Mouse (Mus musculus): ENCODE measurements around the gene Faf1. TPM values are rescaled to one million over a fixed set of nuclear protein-coding genes. Genes with fewer than 3 reads are reported as not detected.

The Faf1 gene
- total and polyA plus RNA-seq, 3 experiments = 34.9 to 52.8 (median 38.2) TPM

GRCm38 (mm10) chr4:109978858-109979340 is 302.5 kb downstream of the Faf1 start:
- no peak overlapping the region for H3K9ac ChIP-seq (ENCODE audit: insufficient read depth, low read depth)
- no peaks in the 10 kb centered on the region for H3K27me3 ChIP-seq (replicated peaks)
- peaks cover 57% of the 10 kb centered on the region for H3K9me3 ChIP-seq (replicated peaks; ENCODE audit: low read length)
- no peaks in the 10 kb centered on the region for H3K79me2 ChIP-seq (replicated peaks; ENCODE audit: control insufficient read depth, extremely low read depth, insufficient read depth, poor library complexity, severe bottlenecking)
- in situ Hi-C loops (cut with MboI; ENCODE audit: low pct_ligation_motif_present, low pct_unique_long_range_greater_than_20kb, low sequenced_read_pairs) = no loop called here
- no peak overlapping the region for H3K4me2 ChIP-seq (ENCODE audit: insufficient read depth, low read depth, poor library complexity, severe bottlenecking)
- dilution Hi-C loops (cut with MboI; ENCODE audit: extremely low pct_ligation_motif_present, extremely low pct_unique_long_range_greater_than_20kb, low sequenced_read_pairs) = no loop called here
- TF ChIP-seq MXI1 (IDR thresholded peaks at IDR 0.05; ENCODE audit: low read depth, low read length) = no peak
- no peak for TF ChIP-seq POLR2AphosphoS2 (IDR thresholded peaks at IDR 0.05; ENCODE audit: low read depth, low read length)
- no peak for TF ChIP-seq SMC3 (IDR thresholded peaks at IDR 0.05; ENCODE audit: low read depth, low read length)
- TF ChIP-seq NRF1 (IDR thresholded peaks at IDR 0.05; ENCODE audit: low read depth, low read length) = no peak
- no peak for TF ChIP-seq RAD21 (IDR thresholded peaks at IDR 0.05; ENCODE audit: low read depth, low read length)
- TF ChIP-seq MAFK (IDR thresholded peaks at IDR 0.05; ENCODE audit: insufficient replicate concordance, low read length) = no peak
- TF ChIP-seq SIN3A (IDR thresholded peaks at IDR 0.05; ENCODE audit: low read length) = no peak
- H3K4me3 ChIP-seq (replicated peaks in 1 of 3; ENCODE audit: low read depth in 2 of 3, low read length in 2 of 3, poor library complexity in 1 of 3) = no peak overlapping the region
- no peak for DNase-seq (ENCODE audit: extremely low read depth)
- no peaks in the 10 kb centered on the region for H3K4me1 ChIP-seq (ENCODE audit: control insufficient read depth in 1 of 2, insufficient read depth in 2 of 2)
- peaks cover 0 to 9% of the 10 kb centered on the region in 2 experiments for H3K36me3 ChIP-seq (replicated peaks in 1 of 2; ENCODE audit: control insufficient read depth in 1 of 2, insufficient read depth in 1 of 2, low read length in 1 of 2)
- no peak overlapping the region for H3K27ac ChIP-seq (ENCODE audit: insufficient read depth, low read depth)

- H3K27me3 ChIP-seq (replicated peaks) = no peaks in the 10 kb centered on the region
- no peaks in the 10 kb centered on the region for H3K79me2 ChIP-seq (replicated peaks; ENCODE audit: control insufficient read depth, extremely low read depth, insufficient read depth, poor library complexity, severe bottlenecking)
- H3K36me3 ChIP-seq (replicated peaks in 1 of 2; ENCODE audit: control insufficient read depth in 1 of 2, insufficient read depth in 1 of 2, low read length in 1 of 2) = peaks cover 0 to 9% of the 10 kb centered on the region in 2 experiments
- no peak overlapping the region for H3K4me3 ChIP-seq (replicated peaks in 1 of 3; ENCODE audit: low read depth in 2 of 3, low read length in 2 of 3, poor library complexity in 1 of 3)
- dilution Hi-C loops (cut with MboI; ENCODE audit: extremely low pct_ligation_motif_present, extremely low pct_unique_long_range_greater_than_20kb, low sequenced_read_pairs) (no loop called here), in situ Hi-C loops (cut with MboI; ENCODE audit: low pct_ligation_motif_present, low pct_unique_long_range_greater_than_20kb, low sequenced_read_pairs) (no loop called here)
- no peak overlapping the region for H3K4me2 ChIP-seq (ENCODE audit: insufficient read depth, low read depth, poor library complexity, severe bottlenecking)
- peaks cover 61% of the 10 kb centered on the region for H3K9me3 ChIP-seq (replicated peaks; ENCODE audit: low read length)
- no peak for DNase-seq (ENCODE audit: extremely low read depth)
- H3K4me1 ChIP-seq (ENCODE audit: control insufficient read depth in 1 of 2, insufficient read depth in 2 of 2) = no peaks in the 10 kb centered on the region
- H3K27ac ChIP-seq (ENCODE audit: insufficient read depth, low read depth) = no peak overlapping the region
- no peak for TF ChIP-seq GABPA (IDR thresholded peaks at IDR 0.05; ENCODE audit: insufficient replicate concordance, low read depth, low read length)
- no peak for TF ChIP-seq ZNF384 (IDR thresholded peaks at IDR 0.05; ENCODE audit: low read depth, low read length)
- TF ChIP-seq E2F4 (IDR thresholded peaks at IDR 0.05; ENCODE audit: insufficient replicate concordance, low read depth, low read length) = no peak
- TF ChIP-seq POLR2AphosphoS2 (IDR thresholded peaks at IDR 0.05; ENCODE audit: low read depth, low read length) = no peak
- no peak for TF ChIP-seq HCFC1 (IDR thresholded peaks at IDR 0.05; ENCODE audit: low read depth, low read length)
- TF ChIP-seq KAT2A (IDR thresholded peaks at IDR 0.05; ENCODE audit: insufficient replicate concordance, low read length) = no peak
- TF ChIP-seq UBTF (IDR thresholded peaks at IDR 0.05; ENCODE audit: low read depth, low read length) = no peak
- no peak for TF ChIP-seq BHLHE40 (IDR thresholded peaks at IDR 0.05; ENCODE audit: low read depth, low read length)
- TF ChIP-seq RAD21 (IDR thresholded peaks at IDR 0.05; ENCODE audit: low read depth, low read length) = no peak
- TF ChIP-seq MAFK (IDR thresholded peaks at IDR 0.05; ENCODE audit: insufficient replicate concordance, low read length) = no peak
- no peak for TF ChIP-seq ZMIZ1 (IDR thresholded peaks at IDR 0.05; ENCODE audit: low read depth, low read length)
- no peak for TF ChIP-seq ZC3H11A (IDR thresholded peaks at IDR 0.05; ENCODE audit: low read depth, low read length)
- no peak for TF ChIP-seq USF1 (IDR thresholded peaks at IDR 0.05; ENCODE audit: low read depth, low read length)
- no peak overlapping the region for H3K9ac ChIP-seq (ENCODE audit: insufficient read depth, low read depth)
Measured at GRCm38 (mm10) chr4:109979461-109980320, 303.3 kb downstream of the Faf1 start.
